Mouse (Mus musculus) cerebellum, postnatal 4 days (tissue): ENCODE results near the gene Gdap1l1.
"Not testable (repeated sequence)": the region's sequence is repeated elsewhere in the genome, so short reads cannot be mapped to it uniquely, and the experiment has no call there.

ENCODE experiments used
- DNase-seq, 2 experiments: peaks; one replicate each; pipeline ENCODE4 v3.0.0; 2022; ENCODE audit warnings: low spot score in 2 of 2, mixed read lengths in 1 of 2

The Gdap1l1 gene

DNA sequence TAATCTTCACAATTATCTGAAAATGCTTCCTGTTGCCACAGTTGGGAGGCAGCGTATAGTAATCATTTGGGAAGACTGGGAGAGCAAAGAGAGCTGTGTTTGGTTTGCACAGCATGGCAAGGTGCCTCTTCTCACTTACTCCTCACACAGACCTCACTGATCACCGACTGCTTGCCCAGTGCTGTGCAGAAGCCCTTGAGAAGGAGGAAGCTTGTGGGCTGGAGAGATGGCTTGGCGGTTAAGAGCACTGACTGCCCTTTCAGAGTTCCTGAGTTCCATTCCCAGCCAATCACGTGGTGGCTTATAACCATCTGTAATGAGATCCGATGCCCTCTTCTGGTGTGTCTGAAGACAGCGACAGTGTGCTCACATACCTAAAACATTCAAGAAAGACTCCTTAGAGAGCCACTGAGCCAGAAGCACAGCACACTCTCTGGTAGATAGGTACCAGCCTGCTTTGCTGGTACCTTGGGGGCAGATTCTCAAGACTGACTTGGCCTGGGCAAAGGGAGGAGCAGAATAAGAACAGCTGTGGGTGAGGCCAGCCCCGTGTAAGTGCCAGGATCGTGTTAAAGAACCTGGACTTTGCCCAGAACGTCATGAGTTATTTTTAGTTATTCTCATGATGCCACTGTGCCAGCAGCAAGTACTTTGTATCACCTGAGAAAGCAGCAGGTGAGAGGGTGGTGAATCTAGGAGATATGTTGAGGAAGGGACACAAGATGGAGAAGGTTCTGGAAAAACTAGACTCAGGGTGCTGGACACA, 15.2 kb upstream of the Gdap1l1 start:
- no peak for DNase-seq

DNA sequence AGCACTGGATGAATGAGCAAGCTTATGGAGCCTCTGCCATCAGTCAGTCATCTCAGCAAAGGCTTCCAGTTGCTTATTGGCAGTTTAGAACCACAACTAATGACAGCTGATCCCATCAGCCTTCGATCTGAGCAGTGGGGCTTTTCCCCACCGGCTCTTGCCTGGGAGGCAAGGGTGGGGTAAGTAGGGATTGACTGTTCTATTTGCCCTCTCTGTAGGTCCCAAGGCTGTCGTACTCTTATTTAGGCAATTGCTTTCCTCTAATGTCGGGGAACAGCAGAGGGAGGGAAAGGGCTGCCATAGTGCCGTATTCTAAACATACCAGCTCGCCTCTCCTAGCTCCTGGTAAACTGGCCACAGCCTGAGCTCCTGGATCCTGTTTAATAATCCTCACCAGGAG, 13.7 kb upstream of the Gdap1l1 start, which contains the start of gene Oser1:
Oser1 (minus strand) TSS at position 101 of the 400 bp plus-strand sequence.
- no peak for DNase-seq

DNA sequence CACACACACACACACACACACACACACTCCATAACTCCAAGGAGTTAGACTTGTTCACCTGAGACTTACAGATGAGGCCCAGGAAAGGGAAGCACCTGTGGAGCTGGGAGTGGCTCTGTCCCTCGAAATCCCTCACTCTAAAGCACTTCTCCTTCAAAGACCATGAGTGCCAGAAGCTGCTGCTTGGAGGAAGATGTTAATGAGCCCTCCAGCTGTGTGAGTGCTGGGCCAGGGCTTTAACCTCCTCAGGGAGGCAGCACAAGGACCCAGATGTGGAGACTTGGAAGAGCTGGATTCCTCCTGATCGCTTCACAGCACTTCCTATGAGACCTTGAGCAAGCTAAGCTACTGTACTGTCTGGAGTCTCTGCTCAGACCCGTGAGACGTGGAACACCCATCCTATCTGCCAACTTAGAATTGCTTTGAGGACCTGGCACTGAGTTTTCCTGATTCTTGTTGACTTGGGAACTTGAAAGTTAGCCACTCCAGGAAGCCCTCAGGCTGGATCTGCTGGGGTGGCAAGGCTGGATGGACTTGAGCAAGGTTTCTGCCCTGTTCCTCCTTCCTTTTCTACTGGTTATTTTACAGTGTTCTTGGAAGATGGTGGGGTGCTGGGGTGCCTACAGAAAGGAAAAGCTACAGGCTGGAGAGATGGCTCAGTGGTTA, 9.8 kb upstream of the Gdap1l1 start:
- DNase-seq, result no peak

DNA sequence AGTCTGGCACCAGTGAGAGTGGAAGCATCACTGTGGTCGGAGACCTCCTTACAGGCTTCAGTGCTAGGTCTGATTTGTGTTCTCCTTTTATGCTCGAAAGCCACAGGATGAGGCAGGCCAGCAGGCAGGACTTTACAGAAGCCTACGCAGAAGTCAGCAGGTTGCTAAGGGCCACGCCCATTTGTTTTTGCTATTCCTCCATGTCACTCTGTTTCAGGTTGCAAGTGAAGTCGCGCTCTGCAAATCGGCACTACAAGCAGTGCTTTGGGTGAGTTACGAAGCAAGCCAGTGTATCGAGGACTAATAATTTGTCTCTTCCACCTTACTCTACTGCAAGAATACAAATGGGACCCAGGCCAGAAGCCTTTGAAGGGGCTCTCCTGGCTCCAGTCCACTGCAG, 7.0 kb upstream of the Gdap1l1 start:
- DNase-seq, result no peak

DNA sequence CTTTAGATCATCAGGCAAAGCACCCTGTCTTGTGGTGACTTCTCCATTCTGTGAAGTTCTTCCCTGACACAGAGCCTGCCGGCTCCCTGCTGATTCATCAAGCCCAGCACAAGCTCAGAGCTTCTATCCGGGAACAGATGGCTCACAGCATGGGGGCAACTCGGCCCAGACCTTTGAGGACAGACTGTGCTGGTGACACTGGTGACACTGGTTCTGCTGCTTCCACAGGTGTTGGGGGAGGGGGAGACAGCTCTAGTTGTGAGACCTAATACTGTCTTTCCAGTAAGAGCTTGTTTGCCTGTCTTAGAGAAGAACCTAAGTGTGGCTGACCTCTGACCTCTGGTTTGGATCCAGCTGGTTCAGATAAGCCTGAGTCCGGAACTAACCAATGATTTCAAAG, 4.3 kb upstream of the Gdap1l1 start:
- DNase-seq, result no peak

DNA sequence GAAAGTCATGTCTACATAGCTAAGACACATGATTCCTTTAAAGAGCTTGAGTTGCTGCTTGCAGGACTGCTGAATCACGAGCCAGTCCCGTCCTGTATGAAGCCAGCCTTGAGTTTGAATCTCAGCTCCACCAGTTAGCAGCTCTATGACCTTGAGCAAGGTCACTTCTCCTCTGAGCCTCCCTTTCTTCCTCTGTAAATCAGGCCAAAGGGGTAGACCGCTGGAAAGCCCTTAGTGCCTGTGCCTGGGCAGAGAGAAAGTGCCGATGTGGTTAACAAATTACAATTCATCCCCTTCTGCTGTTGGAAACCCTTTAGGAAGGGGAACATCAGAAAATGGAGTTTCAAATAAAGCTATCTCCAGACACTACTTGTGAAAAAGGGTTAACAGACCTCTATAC, 476 bp upstream of the Gdap1l1 start:
- DNase-seq, result no peak

DNA sequence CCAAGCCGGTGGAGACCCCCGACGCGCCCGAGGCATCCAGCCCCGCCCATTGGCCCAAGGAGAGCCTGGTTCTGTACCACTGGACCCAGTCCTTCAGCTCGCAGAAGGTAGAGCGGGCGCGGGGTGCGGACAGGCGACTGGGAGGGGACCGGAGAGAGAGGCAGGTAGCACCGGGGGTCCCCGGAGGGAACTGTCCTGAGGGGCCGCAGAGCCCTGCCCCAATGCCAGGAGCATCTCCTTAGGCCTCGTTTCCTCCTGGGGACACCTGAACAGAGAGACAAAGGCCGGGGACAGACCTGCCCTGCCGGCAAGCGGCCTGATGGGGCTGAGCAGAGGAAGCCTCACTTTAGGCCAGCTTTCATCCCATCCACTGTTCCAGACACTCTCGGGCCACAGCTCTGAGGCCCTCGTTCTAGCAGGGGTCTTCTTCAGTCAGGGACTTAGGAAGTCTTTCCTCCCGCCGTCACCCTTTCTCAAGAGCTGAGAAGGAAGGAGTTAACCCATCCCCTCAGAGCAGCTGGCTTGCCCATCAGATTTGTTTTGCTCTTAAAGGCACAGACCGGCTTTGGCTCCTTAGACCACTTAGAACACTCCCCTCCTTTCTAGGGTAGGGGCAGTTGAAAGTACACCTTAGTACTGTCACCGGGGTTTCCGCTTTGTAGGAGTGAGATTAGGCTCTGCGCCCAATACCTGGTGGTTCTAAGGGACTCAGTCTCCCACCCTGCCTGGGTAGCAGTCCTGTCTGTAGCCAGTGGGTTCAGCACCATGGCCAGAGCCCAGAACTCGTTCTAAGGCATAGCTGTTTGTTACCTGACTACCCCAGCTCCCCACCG, 559 bp downstream of the Gdap1l1 start:
- no peak for DNase-seq

DNA sequence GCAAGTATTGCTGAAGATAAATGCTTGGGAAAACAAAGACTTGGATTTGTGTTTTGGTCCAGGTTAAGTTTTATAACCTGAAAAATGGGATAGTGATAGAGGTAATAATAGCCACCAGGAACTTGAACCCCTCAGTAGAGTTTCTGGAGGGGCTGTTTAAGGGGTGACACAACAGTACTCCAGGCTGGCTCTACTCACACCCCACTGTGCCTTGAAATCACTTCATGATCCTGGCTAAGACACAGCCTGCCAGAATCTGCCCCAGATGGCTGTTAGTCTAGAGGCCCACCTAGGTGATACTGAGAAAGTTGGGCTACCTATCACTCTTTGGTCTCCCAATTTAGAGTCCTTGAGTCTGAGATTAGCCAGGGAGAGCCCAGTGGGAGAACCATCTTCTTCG, 1.2 kb downstream of the Gdap1l1 start:
- no peak for DNase-seq

DNA sequence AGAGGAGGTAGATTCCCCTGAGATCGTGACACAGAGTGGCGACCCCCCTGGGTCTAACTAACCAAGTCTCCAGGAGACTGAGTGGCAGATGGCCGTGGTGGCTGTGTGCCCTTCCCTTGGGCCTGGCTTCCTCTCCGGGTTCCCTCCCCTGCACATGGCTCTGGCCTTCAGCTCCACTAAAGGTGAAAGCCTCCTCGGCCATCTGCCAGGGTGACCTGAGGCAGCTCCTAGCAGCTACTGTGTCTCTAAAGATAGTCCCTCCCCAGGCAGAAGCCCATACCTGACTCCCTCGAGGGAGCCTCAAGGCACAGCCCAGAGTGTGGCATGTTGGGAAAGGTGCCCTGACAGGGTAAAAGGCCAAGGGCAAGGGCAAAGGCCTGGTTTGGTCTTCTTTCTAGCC, 5.3 kb downstream of the Gdap1l1 start:
- DNase-seq, result no peak

DNA sequence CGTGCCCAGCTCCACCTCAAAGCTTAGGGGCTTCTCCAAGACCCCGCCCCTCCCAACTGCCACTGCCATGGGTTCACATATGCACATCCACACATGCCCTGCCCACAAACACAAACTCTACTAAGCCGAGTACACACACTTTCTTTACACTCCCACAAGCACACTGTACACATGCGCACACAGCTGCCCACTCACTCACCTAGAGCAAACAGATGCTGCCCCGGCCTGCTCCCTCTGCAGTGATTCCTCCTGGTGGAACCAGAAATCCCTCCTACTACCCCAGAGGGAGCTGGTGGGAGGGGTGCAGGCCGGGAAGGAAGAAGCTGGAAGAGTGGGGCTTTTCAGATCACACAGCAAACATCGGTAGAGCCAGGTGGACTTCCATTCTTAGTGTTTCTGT, 5.7 kb downstream of the Gdap1l1 start:
- DNase-seq, result no peak

DNA sequence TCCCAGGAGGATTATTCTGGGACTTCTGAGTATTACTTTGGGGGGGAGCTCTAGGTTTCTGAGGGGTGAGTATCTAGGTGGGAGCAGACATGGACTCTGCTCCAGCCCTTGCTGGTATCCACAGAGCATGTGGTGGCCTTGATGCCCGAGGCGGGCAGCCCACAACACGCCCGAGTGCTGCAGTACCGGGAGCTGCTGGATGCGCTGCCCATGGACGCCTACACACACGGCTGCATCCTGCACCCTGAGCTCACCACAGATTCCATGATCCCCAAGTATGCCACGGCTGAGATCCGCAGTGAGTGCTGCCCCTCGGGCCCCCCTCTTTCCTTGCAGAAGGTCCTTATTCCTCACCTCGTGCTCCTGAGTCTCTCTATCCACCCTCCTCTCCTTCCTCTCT, 9.1 kb downstream of the Gdap1l1 start:
- DNase-seq, result no peak

DNA sequence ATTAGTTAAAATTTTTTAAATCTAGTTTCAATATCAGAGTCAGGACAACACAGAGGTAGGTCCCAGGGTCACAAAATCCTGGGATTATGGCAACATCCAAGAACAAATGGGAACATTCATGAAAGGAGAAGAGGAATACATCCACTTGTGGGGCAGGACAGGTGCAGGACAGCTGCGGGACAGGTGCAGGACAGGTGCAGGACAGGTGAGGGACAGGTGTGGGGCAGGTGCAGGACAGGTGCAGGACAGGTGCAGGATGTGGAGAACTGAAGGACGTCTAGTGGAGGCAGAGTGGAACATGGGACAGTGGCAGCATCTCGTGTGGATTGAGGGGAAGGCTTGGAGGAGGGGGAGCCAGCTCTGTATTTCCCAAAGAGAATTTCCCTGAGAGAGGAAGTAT, 11.0 kb downstream of the Gdap1l1 start:
- no peak for DNase-seq

DNA sequence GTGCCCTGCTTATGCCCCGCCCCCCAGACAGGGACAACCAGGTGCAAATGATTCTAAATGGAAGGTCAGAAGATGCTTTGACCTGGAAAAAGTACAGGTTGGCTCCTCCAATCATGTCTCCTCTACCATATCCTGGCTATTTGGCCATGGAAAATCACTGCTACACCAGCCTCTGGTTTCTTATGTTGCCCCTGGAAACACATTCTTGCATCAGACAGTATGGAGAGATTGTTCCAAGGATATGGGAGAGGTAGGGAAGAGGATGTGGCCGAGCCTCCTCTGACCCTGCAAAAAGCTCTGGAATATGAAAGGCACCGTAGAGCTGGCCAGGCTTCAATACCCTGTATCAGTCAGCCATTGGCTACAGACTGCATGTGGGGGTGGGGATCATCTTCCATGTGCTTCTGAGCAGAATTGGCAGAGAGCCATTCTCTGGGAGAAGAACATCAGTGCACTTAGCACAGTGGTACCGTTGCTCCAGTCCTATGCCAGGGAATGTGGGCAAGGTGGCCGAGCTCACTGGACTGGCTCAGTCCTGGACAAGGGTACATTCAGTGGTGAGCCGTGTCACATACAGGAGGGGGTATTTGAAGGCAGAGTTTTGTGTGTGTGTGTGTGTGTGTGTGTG, 12.5 kb downstream of the Gdap1l1 start:
- no peak for DNase-seq

DNA sequence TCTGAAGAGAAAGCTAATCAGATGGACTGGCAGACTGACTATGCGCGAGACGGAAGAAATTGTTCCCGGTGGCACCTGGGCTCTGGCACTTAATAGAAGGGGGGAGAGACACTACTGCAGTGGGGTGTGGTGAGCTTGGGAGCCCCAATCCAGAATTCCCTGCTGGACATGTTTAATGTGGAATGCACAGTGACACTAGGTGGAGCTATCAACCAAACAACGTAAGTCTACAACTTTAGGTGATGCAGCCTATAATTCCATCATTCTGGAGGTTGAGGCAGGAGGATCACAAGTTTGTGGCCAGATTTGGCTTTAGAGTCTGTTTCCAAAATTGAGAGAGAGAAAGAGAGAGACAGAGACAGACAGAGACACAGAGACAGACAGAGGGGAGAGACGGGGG, 14.5 kb downstream of the Gdap1l1 start:
- no peak for DNase-seq

DNA sequence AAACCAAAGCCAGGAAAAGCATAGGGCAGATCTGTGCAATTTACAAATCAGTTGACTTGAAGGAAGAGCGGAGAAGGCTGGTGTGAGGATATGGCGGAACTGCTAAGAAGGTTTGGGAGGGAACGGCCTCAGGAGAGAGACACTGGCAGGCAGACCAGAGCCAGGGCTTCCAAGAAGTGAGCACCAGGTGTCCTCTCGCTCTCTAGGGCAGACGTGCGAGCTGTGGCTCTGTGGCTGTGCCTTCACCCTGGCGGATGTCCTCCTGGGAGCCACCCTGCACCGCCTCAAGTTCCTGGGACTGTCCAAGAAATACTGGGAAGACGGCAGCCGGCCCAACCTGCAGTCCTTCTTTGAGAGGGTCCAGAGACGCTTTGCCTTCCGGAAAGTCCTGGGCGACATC, 15.1 kb downstream of the Gdap1l1 start:
- DNase-seq, result no peak

DNA sequence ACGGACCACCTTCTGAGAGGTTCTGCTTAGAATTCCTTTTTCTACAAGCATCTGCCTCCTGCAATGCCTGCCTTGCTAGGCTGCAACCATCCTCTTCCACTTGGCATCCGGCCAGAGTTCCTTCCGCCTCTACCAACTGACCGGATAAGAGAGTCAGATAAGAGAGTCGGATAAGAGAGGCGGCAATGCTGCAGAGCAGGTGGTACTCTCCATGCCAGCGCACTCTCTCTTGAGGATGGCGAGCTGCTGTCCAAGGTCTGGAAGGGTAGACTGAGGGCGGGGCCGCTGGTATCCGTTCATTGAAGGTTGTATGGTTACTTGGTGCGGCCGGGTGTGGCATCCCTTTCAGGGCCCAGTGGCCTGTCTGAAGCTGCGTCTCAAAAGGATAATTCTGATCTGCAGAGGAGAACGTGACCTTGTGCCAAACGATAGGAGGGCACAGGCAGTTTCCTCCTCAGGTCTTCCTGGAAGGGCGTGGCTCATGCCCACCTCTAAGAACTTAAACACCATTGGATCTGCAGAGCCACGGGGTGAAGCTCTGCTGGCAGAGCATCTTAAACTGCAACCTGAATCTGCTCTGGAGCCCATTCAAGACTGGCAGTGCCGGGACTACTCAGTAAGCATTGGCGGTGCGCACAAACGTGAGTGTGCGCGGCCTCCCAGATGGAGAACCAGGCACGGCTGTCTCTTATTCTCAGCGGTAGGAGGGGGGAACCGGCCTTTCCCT, 20.4 kb downstream of the Gdap1l1 start:
- DNase-seq, result no peak

DNA sequence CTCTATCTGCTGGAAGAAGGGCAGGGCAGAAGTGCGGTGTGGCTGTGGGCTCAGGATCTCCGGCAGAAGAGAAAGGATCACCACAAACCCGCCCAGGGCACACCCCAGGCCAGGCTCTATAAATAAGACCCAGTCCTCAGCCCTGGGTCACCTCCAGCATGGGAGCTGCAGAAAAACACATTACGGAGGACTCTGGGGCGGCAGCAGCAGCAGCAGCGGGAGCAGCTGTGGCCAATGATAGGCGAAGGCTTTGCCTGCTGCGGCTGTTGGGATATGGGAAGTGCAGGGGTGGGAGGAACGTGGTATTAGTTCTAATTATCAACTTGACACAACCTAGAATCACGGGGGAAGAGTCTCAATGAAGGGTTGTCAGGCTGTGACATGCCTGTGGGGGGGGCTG, 21.1 kb downstream of the Gdap1l1 start:
- DNase-seq, result no peak

DNA sequence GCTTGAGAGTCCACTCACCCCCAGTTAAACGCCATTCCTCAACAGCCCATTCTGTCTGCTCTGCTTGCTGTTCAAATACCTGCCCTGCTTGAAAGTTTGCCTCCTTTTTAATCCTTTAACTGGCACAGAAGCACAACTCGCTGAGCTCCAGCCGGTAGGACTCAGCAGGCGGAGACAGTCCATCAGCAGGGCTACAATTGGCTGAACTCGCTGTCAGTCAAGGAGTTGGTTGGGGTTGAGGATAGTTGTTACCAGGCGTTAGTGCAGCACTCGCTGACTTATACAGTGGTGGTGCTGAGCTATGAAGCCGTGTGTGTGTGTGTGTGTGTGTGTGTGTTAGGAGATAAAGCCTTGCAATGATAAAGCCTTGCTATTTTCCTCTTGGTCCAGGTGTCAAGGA, 22.3 kb downstream of the Gdap1l1 start:
- no peak for DNase-seq

DNA sequence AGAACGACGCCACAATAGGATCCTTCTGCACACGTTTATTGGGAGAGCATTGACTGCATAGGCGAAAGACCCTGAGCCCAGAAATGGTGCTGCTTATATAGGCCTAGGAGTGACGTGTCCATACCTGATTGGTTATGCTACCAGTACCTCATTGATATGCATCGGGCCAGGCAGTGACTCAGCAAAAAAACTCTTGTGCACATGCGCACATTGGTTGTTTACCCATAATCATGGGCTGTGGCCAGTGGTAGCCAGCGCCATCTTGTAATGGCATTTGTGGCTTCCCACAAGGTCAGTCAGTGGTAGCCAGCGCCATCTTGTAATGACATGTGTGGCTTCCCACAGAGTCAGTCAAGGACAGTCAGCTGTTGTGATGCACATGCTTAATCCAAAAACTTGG, 23.0 kb downstream of the Gdap1l1 start:
- not testable (repeated sequence) for DNase-seq

DNA sequence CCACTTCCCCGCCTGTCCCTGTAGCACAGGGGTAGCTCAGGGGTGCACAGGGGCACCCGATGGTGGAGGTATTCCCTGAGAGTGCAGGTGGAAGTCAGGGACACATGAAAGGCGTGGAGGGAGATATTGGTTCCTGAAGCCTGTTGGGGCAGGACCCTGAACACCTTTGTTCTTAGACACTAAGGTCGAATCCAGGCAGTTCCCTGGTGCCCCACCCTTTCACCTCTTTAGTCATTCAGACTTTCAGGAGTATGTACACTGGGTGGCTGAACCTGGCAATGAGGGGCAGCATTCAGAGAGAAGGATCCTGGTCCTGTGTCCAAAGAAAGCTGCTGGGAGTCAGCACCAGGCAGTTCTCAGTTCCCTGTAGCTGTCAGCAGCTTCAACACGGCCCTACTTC, 24.1 kb downstream of the Gdap1l1 start:
- no peak for DNase-seq

DNA sequence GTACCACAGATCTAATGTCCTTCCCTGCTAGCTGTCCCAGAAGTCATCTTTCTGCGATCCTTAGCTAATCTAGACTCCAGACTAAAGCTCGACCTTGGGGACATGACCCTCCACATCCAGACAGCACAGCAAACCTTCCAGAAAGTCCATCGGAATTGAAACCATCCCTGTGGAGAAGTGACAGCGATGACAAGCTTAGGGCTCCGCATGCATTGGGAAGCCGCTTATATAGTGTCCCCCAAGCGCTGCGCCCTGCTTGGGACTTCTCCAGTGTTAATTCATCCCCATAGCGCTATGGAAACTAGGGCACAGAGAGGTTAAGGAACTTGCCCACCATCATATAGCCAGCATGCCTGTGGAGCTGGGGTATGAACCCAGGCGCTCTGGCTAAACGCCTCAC, 24.5 kb downstream of the Gdap1l1 start:
- no peak for DNase-seq
